Mouse (Mus musculus) retina, postnatal 1 day (tissue): ENCODE measurements around the gene Pxdn.
A peak's percentile ranks its signal among the peaks of the same experiment; 100 is the strongest.

Source experiments
- DNase-seq: peaks from one replicate; pipeline ENCODE4 v3.0.0-alpha.2; 2012

Pxdn gene

DNA sequence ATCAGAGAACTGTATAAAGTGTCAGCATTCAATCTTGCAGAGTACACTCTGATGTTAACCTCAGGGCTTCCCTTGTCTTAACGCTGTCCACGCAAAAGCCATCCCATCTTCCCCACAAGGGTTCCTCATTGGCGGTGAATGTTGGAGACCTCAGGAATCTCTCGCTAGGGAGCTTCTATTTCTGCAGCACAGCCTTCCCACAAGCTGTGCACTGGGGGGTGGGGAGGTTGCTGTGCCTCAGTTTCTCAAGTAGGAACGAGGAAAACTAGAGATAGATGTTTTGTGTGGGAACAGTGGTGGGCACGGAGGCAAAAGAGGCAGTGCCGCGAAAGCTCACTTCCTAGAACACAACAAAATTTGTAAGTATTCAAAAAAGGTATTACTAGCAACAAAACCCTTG lies at the start of gene Pxdn:
Gene Pxdn, plus strand, starts transcription at position 301 of the 400 bp plus-strand sequence.
- DNase-seq: no peak

DNA sequence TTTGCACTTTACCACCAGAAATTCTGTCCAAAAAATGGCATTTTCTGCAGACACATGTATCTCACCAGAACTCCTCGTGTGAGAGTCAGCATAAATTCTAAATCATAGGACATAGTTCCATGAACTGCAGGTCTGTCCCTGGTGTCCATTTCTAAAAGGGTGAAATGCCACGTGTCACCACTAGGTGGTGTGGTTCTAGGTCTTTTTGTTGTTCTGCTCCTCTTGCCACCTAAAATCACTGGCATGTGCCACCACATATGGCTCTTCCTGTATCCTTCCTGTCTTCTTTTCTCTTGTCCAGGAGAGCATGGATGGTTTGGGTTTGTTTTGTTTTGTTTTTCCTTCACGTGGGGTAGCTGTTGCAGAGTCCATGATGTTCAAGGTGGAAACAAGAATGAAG lies 42.7 kb upstream of the Pxdn start:
- peak; percentile 76 for DNase-seq

DNA sequence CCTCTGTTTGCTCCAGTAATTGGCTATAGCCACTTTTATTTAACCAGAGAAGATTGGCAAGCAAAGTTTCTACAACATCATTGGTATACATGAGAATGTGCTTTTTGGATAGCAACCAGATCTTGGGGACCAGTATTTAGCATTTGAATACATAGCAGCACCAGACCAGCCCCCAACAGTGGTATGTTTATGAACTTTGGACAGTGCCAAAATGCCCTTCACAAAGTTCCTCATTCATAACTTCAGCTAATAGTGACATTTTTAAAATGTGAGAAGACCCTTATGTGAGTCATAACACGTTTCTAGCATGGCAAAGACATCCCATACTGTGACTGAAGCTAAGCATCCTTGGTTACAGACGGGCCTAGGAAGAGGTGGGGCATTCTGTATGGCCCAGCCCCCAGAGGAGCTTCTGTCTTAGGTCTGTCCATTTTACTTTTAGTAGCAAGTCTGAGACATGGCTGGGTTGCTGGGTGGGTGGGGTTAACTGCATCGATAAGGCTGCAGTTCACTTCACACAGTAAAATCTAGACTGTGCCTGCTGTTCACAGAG lies 39.8 kb upstream of the Pxdn start:
- DNase-seq: no peak

- no peak for DNase-seq
Measured at GRCm38 (mm10) chr12:29904101-29904874, 33.1 kb upstream of the Pxdn start.

DNA sequence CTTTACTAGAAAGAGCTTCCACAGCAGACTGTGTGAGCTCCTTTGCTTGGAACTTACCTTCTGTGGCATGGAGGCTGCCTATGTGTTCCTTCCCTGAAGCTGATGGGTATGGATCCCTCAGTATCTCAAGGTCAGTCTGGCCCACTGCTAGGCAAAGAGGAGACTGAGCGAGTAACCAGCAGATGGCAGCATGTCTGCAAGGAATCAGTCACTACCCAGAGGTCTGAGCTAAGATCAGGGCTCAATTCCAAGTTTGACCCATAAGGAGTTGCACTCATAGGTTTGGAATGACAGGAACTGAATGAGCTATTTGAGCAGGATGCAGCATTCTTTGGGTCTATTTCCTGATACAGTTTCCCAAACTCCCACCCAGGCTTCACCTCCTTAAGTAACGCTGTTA lies 30.4 kb upstream of the Pxdn start:
- peak; percentile 69 for DNase-seq

- DNase-seq: no peak
Measured at GRCm38 (mm10) chr12:29916139-29916538, 21.3 kb upstream of the Pxdn start.

DNA sequence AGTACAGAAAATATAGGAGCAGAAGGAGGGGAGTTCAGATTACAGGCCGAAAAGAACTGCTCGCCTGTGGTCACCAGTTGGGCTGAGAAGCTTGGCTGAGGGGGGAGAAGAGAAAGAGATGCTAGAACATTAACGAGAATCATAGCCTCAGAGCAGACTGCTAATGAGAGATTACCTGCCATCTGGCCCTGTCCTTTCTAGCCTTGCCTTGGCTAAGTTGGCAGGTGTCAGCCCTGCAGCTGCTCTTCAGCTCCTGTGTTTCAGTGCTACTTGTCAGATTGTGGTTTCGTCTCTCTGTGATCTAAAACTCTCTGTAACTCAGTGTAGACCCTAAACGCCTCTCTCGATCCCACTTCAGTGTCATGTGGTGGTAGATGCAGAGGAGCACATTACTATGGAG lies 20.6 kb upstream of the Pxdn start:
- peak; percentile 74 for DNase-seq

DNA sequence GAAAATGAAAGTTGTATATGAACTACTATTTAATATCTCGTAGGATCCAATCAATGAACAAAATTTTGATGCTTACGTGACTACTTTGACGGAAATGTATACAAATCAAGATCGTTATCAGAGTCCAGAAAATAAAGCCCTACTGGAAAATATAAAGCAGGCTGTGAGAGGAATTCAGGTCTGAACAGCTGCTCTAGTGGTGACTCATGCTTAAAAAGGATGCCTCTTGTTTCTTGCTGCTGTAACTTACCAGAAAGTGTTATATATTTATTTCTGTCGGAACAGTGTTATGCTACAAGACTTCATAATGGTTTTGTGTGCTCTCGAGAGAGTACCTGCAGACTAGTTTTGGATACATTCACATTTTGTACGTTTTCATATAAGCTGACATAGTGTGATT lies 17.1 kb upstream of the Pxdn start:
- no peak for DNase-seq

DNA sequence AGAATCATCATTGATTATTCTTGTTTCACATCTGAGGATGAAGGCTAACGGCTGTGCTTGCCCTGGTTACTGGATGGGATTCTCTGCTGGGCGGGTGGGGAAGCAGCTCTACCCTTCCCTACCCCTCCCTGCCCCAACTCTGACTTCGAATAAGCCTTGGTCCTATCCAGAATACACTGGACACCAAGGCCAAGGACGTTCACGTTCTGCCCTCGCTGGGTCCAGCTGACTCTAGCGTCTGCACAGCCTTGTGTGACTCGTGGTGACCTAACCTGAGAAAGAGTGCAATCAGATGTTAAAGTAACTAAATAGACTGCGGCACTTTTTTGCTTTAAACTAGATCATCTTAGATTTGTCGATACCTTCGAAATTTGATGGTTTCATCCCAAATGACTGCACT lies 15.9 kb upstream of the Pxdn start:
- no peak for DNase-seq

DNA sequence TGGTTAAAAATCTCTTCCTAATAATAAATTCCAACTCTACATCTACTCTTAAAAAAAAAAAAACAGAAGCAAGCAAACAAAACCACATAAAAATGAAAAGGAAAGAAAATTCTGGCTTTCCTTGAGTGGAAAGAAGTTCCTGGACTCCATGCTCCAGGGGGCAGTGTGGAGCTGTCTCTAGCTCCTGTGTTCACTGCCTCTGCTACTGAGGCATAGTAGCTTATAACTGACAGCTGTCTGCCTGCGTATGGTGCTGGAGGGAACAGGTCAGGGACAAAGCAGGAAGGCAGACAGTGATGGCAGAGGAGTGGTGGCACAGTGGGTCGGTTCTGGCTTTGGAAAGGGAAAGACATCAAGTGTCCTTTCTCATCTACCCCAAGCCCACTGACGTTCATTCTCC lies 10.5 kb upstream of the Pxdn start:
- peak; percentile 81 for DNase-seq

GRCm38 (mm10) chr12:29930591-29930990 lies 6.8 kb upstream of the Pxdn start:
- no peak for DNase-seq

GRCm38 (mm10) chr12:29932951-29933350 lies 4.5 kb upstream of the Pxdn start:
- DNase-seq: no peak

- no peak for DNase-seq
Measured at GRCm38 (mm10) chr12:29933501-29933900, 3.9 kb upstream of the Pxdn start.

GRCm38 (mm10) chr12:29934120-29934581 lies 3.3 kb upstream of the Pxdn start:
- no peak for DNase-seq

- DNase-seq: peak; percentile 85
Measured at GRCm38 (mm10) chr12:29937851-29938375, 505 bp downstream of the Pxdn start.

GRCm38 (mm10) chr12:29938376-29939041 lies 1.1 kb downstream of the Pxdn start:
- peak; percentile 77 for DNase-seq

DNA sequence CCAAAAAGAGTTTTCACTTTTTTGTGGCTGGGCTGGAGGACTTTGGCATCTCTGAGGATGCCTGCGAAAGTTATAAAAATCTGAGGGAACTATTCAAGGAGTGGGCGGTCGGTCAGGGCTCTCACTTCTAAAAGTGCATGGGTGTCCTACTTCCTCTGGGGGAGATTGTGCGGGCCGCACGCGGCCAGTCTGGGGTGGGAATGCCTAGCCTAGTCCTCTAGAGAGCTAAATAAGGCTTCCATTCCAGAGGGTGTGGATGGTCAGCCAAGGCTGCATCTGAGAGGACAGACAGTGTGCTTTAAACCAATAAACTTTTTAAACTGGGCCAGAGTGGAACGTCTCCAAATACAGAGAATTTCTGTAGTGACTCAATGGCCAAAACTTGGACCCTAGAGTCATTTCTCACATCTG lies 1.9 kb downstream of the Pxdn start:
- DNase-seq: no peak

GRCm38 (mm10) chr12:29942435-29942834 lies 5.0 kb downstream of the Pxdn start:
- DNase-seq: no peak

GRCm38 (mm10) chr12:29944650-29945049 lies 7.2 kb downstream of the Pxdn start:
- DNase-seq: no peak

- no peak for DNase-seq
Measured at GRCm38 (mm10) chr12:29945182-29945743, 7.9 kb downstream of the Pxdn start.

DNA sequence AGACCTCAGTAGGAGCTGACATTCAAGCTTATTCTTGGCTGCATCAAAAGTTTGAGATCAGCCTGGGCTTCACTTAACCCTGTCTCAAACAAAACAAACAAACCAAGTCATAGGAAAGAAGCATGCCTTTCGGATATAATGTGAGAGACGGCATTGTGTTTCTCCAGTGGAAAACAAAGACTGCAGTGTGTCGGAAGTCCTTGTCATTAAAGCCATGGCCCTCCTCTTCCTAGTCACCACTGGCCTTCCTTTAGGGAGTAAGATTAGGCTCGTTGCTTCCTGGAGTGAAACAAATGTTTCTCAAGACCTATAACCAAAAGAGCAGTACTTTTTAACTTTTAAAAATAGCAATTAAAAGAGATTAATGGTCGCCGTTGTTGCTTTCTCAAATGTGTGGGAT lies 13.6 kb downstream of the Pxdn start:
- DNase-seq: peak; percentile 79

GRCm38 (mm10) chr12:29951485-29951884 lies 14.1 kb downstream of the Pxdn start:
- no peak for DNase-seq

DNA sequence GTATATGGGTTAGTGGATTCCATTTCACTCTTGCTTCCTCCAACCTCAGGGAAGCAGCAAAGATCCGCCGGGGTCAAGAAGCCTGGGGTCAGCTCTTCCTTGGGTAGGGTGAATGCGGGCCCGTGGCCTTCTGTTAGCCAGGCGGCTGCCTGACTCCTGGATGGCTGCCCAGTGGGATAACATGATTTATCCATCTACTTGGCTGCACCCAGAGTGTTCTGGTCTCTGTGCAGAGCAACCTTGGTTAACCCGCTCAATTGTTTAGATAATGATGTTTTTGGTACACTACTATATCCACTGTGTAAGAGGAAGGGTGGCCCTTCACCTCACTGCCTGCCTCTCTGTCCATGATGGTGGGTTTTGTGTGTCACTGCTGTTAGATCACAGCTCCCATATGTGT lies 14.7 kb downstream of the Pxdn start:
- DNase-seq: peak; percentile 40

DNA sequence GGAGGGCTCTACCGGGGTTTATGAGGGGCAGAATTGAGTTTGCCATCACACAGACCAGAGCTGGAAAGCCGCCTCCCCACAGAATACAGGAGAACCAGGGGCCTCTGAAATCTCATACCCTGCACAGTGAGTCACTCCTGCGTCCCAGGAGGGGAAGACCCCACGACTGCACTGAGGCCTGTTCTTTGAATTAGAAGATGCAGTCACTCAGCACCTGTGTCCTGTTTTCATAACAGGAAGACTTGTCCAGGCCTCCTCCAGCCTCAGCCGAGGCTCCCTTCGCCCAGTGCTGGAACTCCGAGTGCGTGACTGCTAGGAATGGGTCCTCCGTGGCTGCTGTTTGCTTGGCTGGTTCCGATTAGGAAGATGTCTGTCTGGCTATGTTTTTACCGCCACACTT lies 16.6 kb downstream of the Pxdn start:
- DNase-seq: no peak
